Mouse (Mus musculus) lung, postnatal 0 days (tissue): ENCODE data around the gene Tmem40. TPM values are rescaled to one million over a fixed set of nuclear protein-coding genes. Genes with fewer than 3 reads are reported as not detected.

Experiments used
- ATAC-seq: fragments of 200-750 bp; cut with Nextera tagmentation; 2 replicates; pipeline ENCODE4 v1.8.0; 2017; ENCODE audit warnings: moderate library complexity
- DNase-seq: peaks from one replicate; pipeline ENCODE4 v3.0.0-alpha.2; 2016; ENCODE audit warnings: low spot score
- H3K27ac ChIP-seq: fragments of 300-500 bp; sonication (generic); 2 replicates; pipeline ENCODE4 v1.5.1; 2014; ENCODE audit warnings: antibody characterized with exemption, mild to moderate bottlenecking, low read length, mixed read lengths
- H3K27me3 ChIP-seq: fragments of 300-500 bp; sonication (generic); replicated peaks from 2 replicates; pipeline ENCODE4 v1.6.1; 2014; ENCODE audit warnings: low read length, mixed read lengths; ENCODE audit not compliant: insufficient read depth
- H3K36me3 ChIP-seq: fragments of 300-500 bp; sonication (generic); 2 replicates; pipeline ENCODE4 v1.6.1; 2014; ENCODE audit warnings: low read length, mixed read lengths; ENCODE audit not compliant: insufficient read depth
- H3K4me1 ChIP-seq: fragments of 300-500 bp; sonication (generic); 2 replicates; pipeline ENCODE4 v1.6.1; 2014; ENCODE audit warnings: antibody characterized with exemption, low read depth, low read length, mixed read lengths; ENCODE audit not compliant: insufficient read depth
- H3K4me2 ChIP-seq: fragments of 300-500 bp; sonication (generic); replicated peaks from 2 replicates; pipeline ENCODE4 v1.6.1; 2014; ENCODE audit warnings: low read depth, mild to moderate bottlenecking, low read length, moderate library complexity, mixed read lengths
- H3K4me3 ChIP-seq: fragments of 300-500 bp; sonication (generic); 2 replicates; pipeline ENCODE4 v1.5.1; 2014; ENCODE audit warnings: low read depth, low read length
- H3K9ac ChIP-seq: fragments of 300-500 bp; sonication (generic); replicated peaks from 2 replicates; pipeline ENCODE4 v1.6.1; 2014; ENCODE audit warnings: low read depth, mild to moderate bottlenecking
- H3K9me3 ChIP-seq: fragments of 300-500 bp; sonication (generic); 2 replicates; pipeline ENCODE4 v1.6.1; 2016; ENCODE audit warnings: low read length, mixed read lengths
- CTCF ChIP-seq: IDR thresholded peaks from 2 replicates; pipeline ENCODE4 v1.5.1; 2016; ENCODE audit warnings: antibody characterized with exemption, mild to moderate bottlenecking
- EP300 ChIP-seq: IDR thresholded peaks from 2 replicates; pipeline ENCODE4 v1.6.1; 2016; ENCODE audit warnings: antibody characterized with exemption, mild to moderate bottlenecking, control low read depth
- WGBS: fragments of 180-500 bp; shearing (Covaris S2); extraction: QIAGEN DNeasy Blood & Tissue Kit; methylation state at CpG from one replicate; pipeline ENCODE4 v1.1.7; 2014; 5-methylcytosine and 5-hydroxymethylcytosine counted together
- polyA plus RNA-seq: library from polyadenylated mRNA; unstranded; fragments of >200 nt; fragmentation: Nextera tagmentation; extraction: Ambion mirVana; gene quantifications from 2 replicates; pipeline ENCODE4 v1.2.1, GENCODE M21; 2015

Gene Tmem40
- polyA plus RNA-seq, 1 experiment from 2014 or later: 5.5 TPM

DNA sequence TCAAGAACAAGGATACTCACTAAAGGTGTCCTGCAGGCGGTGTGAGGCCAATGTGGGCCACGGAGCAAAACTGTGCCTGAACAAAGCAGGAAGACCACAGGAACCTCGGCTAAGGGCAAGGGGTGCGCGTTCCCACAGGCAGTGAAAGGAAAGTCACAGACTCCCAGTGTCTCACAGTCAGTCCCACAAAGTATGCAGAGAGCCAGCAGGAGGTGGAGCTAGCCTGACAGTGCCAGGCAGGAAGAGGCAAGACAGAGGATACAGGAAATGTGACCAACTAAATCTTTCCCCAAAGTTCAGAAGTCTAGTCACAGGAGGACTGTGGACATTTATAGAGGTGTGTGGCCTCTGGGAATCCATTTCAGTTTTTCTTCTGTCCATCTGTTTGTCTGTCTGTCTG is 59.3 kb downstream of the Tmem40 start:
- Histone ChIP-seq H3K4me2 (no peak overlapping the region), H3K36me3 (no peaks in the 10 kb centered on the region), H3K27me3 (no peaks in the 10 kb centered on the region), H3K27ac (no peak overlapping the region), H3K9ac (no peak overlapping the region), H3K9me3 (no peaks in the 10 kb centered on the region), H3K4me3 (no peak overlapping the region), H3K4me1 (no peaks in the 10 kb centered on the region)
- 74% methylated on average over 5 of the region's 5 CpGs for WGBS
- TF ChIP-seq EP300 (no peak), CTCF (no peak)
- no peak for DNase-seq
- no peak for ATAC-seq

GRCm38 (mm10) chr6:115701302-115701701 is 60.9 kb downstream of the Tmem40 start:
- WGBS: 54% methylated on average over 11 of the region's 11 CpGs
- H3K4me2 ChIP-seq: no peak overlapping the region
- peak overlapping the region; percentile 65; the same call in 1 of the 2 replicates for H3K27ac ChIP-seq
- H3K36me3 ChIP-seq: no peaks in the 10 kb centered on the region
- no peak overlapping the region for H3K4me3 ChIP-seq
- H3K9ac ChIP-seq: no peak overlapping the region
- DNase-seq (peak; percentile 22), ATAC-seq (no peak)
- no peaks in the 10 kb centered on the region for H3K27me3 ChIP-seq
- H3K4me1 ChIP-seq: no peaks in the 10 kb centered on the region
- no peaks in the 10 kb centered on the region for H3K9me3 ChIP-seq
- TF ChIP-seq CTCF (peak; percentile 57), EP300 (no peak)

- peak overlapping the region; percentile 65 for H3K27ac ChIP-seq
- H3K9me3 ChIP-seq: no peaks in the 10 kb centered on the region
- no peak for TF ChIP-seq CTCF
- no peak for TF ChIP-seq EP300
- ATAC-seq (peak; percentile 39), DNase-seq (peak; percentile 46)
- no peaks in the 10 kb centered on the region for H3K27me3 ChIP-seq
- H3K9ac ChIP-seq: no peak overlapping the region
- 60% methylated on average over 1 of the region's 1 CpGs for WGBS
- no peak overlapping the region for H3K4me3 ChIP-seq
- H3K36me3 ChIP-seq: no peaks in the 10 kb centered on the region
- no peaks in the 10 kb centered on the region for H3K4me1 ChIP-seq
- H3K4me2 ChIP-seq: no peak overlapping the region
These were observed 61.4 kb downstream of the Tmem40 start for GRCm38 (mm10) chr6:115700778-115701177.

- Histone ChIP-seq H3K9ac (no peak overlapping the region), H3K4me2 (no peak overlapping the region), H3K4me3 (no peak overlapping the region), H3K36me3 (no peaks in the 10 kb centered on the region), H3K27ac (no peak overlapping the region; the same call in 1 of the 2 replicates), H3K4me1 (peaks cover 4% of the 10 kb centered on the region), H3K27me3 (no peaks in the 10 kb centered on the region), H3K9me3 (no peaks in the 10 kb centered on the region)
- WGBS: 64% methylated on average over 4 of the region's 4 CpGs
- DNase-seq (peak; percentile 12), ATAC-seq (no peak)
- TF ChIP-seq CTCF (peak; percentile 63), EP300 (no peak)
These were observed 63.5 kb downstream of the Tmem40 start for GRCm38 (mm10) chr6:115698699-115699098.

GRCm38 (mm10) chr6:115697739-115698558 is 64.3 kb downstream of the Tmem40 start:
- Histone ChIP-seq H3K4me2 (no peak overlapping the region), H3K4me1 (peaks cover 4% of the 10 kb centered on the region), H3K9me3 (no peaks in the 10 kb centered on the region), H3K27me3 (no peaks in the 10 kb centered on the region), H3K36me3 (no peaks in the 10 kb centered on the region), H3K9ac (no peak overlapping the region), H3K4me3 (no peak overlapping the region), H3K27ac (peak overlapping the region; percentile 74)
- 45% methylated on average over 17 of the region's 17 CpGs for WGBS
- TF ChIP-seq EP300 (peak; percentile 80), CTCF (no peak)
- DNase-seq: peak; percentile 92
- peak; percentile 86 for ATAC-seq

GRCm38 (mm10) chr6:115696707-115697215 is 65.4 kb downstream of the Tmem40 start:
- 79% methylated on average over 7 of the region's 7 CpGs for WGBS
- Histone ChIP-seq H3K4me3 (no peak overlapping the region), H3K27ac (no peak overlapping the region), H3K36me3 (no peaks in the 10 kb centered on the region), H3K9ac (no peak overlapping the region), H3K4me1 (peaks cover 4% of the 10 kb centered on the region), H3K27me3 (no peaks in the 10 kb centered on the region), H3K9me3 (no peaks in the 10 kb centered on the region), H3K4me2 (no peak overlapping the region)
- TF ChIP-seq CTCF (0 out of 2 replicates have a peak, but pooled peaks have one; percentile 5), EP300 (no peak)
- DNase-seq (no peak), ATAC-seq (no peak)
